Mouse (Mus musculus) liver, embryonic 11.5 days (tissue): ENCODE measurements around the gene Runx1. TPM values are rescaled to one million over a fixed set of nuclear protein-coding genes. Genes with fewer than 3 reads are reported as not detected.
A peak's percentile ranks its signal among the peaks of the same experiment; 100 is the strongest.

Source experiments
- ATAC-seq: fragments of 200-750 bp; cut with Nextera tagmentation; replicated peaks from 2 replicates; pipeline ENCODE4 v1.8.0; 2017; ENCODE audit warnings: moderate number of reproducible peaks, mild to moderate bottlenecking, moderate TSS enrichment, moderate library complexity; ENCODE audit not compliant: low FRiP score
- DNase-seq: peaks from one replicate; pipeline ENCODE4 v3.0.0-alpha.2; 2017; ENCODE audit warnings: low spot score
- H3K27ac ChIP-seq: fragments of 300-500 bp; sonication (generic); 2 replicates; pipeline ENCODE4 v1.5.1; 2014; ENCODE audit warnings: mild to moderate bottlenecking, low read depth, low read length, control low read depth
- H3K27me3 ChIP-seq: fragments of 300-500 bp; sonication (generic); replicated peaks from 2 replicates; pipeline ENCODE4 v1.6.1; 2014; ENCODE audit warnings: low read length, mixed read lengths; ENCODE audit not compliant: control insufficient read depth, insufficient read depth
- H3K36me3 ChIP-seq: fragments of 300-500 bp; sonication (generic); 2 replicates; pipeline ENCODE4 v1.6.1; 2014; ENCODE audit warnings: mild to moderate bottlenecking, low read length, moderate library complexity, mixed read lengths; ENCODE audit not compliant: control insufficient read depth, insufficient read depth
- H3K4me1 ChIP-seq: fragments of 300-500 bp; sonication (generic); replicated peaks from 2 replicates; pipeline ENCODE4 v1.6.1; 2014; ENCODE audit warnings: low read length, mixed read lengths; ENCODE audit not compliant: control insufficient read depth, insufficient read depth
- H3K4me2 ChIP-seq: fragments of 300-500 bp; sonication (generic); 2 replicates; pipeline ENCODE4 v1.6.1; 2014; ENCODE audit warnings: mild to moderate bottlenecking, control low read depth, moderate library complexity
- H3K4me3 ChIP-seq: fragments of 300-500 bp; sonication (generic); 2 replicates; pipeline ENCODE4 v1.5.1; 2014; ENCODE audit warnings: low read depth, low read length, control low read depth
- H3K9ac ChIP-seq: fragments of 300-500 bp; sonication (generic); 2 replicates; pipeline ENCODE4 v1.6.1; 2014; ENCODE audit warnings: low read depth, low read length, control low read depth
- H3K9me3 ChIP-seq: fragments of 300-500 bp; sonication (generic); 2 replicates; pipeline ENCODE4 v1.6.1; 2016; ENCODE audit warnings: low read length, inconsistent platforms, mixed read lengths; ENCODE audit not compliant: control insufficient read depth
- WGBS: fragments of 180-500 bp; shearing (Covaris S2); extraction: QIAGEN DNeasy Blood & Tissue Kit; methylation state at CpG from one replicate; pipeline ENCODE4 v1.1.7; 2014; 5-methylcytosine and 5-hydroxymethylcytosine counted together
- polyA plus RNA-seq: library from polyadenylated mRNA; unstranded; fragments of >200 nt; fragmentation: Nextera tagmentation; extraction: Ambion mirVana; gene quantifications from 2 replicates; pipeline ENCODE4 v1.2.1, GENCODE M21; 2014

The Runx1 gene
- polyA plus RNA-seq, 1 experiment from 2014 or later: 23.4 TPM

DNA sequence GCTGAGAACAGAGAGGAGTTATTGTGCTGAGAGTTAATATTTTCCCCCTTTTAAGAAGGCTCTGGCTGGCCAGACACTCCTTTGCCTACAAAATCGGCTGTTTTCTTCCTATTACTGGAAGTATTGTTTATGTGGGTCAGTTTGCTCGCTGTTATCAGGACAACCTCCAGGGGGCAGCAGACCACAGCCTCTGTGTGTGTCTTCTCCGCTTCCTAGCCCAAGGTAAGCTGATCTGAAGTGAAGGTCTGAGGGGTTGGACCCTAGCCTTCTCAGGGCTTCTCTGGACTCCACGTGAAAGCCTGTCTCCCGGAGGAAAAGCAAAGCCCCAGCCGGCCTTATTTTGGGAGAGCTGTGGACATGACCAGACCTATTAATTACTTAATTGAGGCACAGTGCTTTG, 260.2 kb downstream of the Runx1 start:
- Histone ChIP-seq H3K27me3 (peaks cover 4% of the 10 kb centered on the region; the same call in 1 of the 2 replicates), H3K4me1 (peaks cover 3% of the 10 kb centered on the region; the same call in 1 of the 2 replicates), H3K9ac (no peak overlapping the region), H3K4me3 (no peak overlapping the region), H3K27ac (no peak overlapping the region), H3K36me3 (no peaks in the 10 kb centered on the region), H3K9me3 (no peaks in the 10 kb centered on the region), H3K4me2 (no peak overlapping the region)
- peak; percentile 45; the same call in 1 of the 2 replicates for ATAC-seq
- DNase-seq: peak; percentile 76
- 4% methylated on average over 6 of the region's 6 CpGs for WGBS

DNA sequence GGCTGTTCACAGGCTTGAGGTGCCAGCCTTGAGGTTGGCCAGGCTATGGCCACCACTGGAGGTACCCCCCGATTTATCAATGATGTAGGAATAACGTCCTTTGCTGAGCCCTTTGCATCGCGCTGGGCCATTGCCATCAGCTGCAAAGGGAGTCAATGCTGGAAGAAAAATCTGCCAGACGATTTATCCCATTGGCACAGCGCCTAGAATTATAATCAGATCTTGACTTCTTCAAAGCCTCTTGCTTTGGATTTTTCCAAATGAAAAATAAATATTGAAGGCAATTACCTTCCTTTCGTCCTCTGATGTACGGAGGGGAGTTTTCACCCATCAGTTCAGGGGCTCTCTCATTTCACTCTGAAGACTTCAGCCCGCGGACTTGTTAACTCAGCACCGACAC, 260.7 kb downstream of the Runx1 start:
- DNase-seq: no peak
- Histone ChIP-seq H3K27ac (no peak overlapping the region), H3K4me1 (peaks cover 3% of the 10 kb centered on the region; the same call in 1 of the 2 replicates), H3K27me3 (peaks cover 4% of the 10 kb centered on the region; the same call in 1 of the 2 replicates), H3K4me3 (no peak overlapping the region), H3K36me3 (no peaks in the 10 kb centered on the region), H3K9me3 (no peaks in the 10 kb centered on the region), H3K9ac (no peak overlapping the region), H3K4me2 (no peak overlapping the region)
- no peak for ATAC-seq
- WGBS: 70% methylated on average over 11 of the region's 11 CpGs

DNA sequence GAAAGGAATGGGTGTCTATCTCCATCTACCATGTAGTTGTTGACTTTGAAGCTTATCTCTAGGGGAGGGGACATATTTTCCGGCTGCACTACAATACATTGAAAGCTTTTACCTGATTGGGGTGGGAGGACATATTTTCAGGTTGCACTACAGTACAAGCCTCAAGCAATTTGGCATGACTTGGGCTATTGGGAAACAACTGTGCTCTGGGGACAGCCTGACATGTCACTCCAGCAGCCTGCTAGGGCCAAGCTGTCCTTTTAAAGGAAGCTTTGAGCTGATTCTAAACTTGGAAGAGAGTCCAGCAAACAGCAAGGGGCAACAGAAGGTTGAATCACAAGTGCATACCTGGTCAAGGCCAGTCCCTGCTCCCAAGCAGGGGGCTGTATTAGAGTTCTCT, 270.9 kb downstream of the Runx1 start:
- ATAC-seq (no peak), DNase-seq (no peak)
- 55% methylated on average over 1 of the region's 1 CpGs for WGBS
- Histone ChIP-seq H3K9ac (no peak overlapping the region), H3K9me3 (no peaks in the 10 kb centered on the region), H3K36me3 (no peaks in the 10 kb centered on the region), H3K4me2 (no peak overlapping the region), H3K4me1 (no peaks in the 10 kb centered on the region), H3K27ac (no peak overlapping the region), H3K4me3 (no peak overlapping the region), H3K27me3 (peaks cover 8% of the 10 kb centered on the region; the same call in 1 of the 2 replicates)

DNA sequence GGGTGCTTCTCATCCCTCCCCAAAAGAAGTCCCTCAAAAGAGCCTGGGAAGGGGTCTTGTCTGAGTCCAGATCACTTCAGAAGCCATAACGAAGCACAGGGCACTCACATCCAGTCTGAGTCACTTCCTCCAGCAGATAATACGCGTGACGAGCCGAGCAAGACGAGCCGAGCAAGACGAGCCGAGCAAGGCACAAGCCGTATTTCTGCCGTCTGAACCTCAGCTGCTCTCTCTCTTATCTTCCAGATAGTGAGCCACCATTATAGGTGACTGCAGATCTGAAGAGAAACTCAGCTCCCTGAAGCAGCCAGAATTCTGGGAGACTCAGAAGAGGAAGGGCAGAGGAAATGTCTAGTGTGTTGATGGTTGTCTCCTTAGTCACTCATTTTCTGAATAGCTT, 273.1 kb downstream of the Runx1 start:
- H3K4me2 ChIP-seq: no peak overlapping the region

GRCm38 (mm10) chr16:92552106-92552382, 273.9 kb downstream of the Runx1 start:
- Histone ChIP-seq H3K4me2 (no peak overlapping the region), H3K27me3 (peaks cover 8% of the 10 kb centered on the region; the same call in 1 of the 2 replicates), H3K9ac (no peak overlapping the region), H3K36me3 (no peaks in the 10 kb centered on the region), H3K27ac (no peak overlapping the region), H3K9me3 (no peaks in the 10 kb centered on the region), H3K4me3 (no peak overlapping the region), H3K4me1 (no peaks in the 10 kb centered on the region)
- 71% methylated on average over 9 of the region's 9 CpGs for WGBS
- DNase-seq: no peak
- ATAC-seq: no peak

More for the DNA sequence above, 273.1 kb downstream of the Runx1 start:
- Histone ChIP-seq H3K27ac (no peak overlapping the region), H3K9ac (no peak overlapping the region), H3K4me1 (no peaks in the 10 kb centered on the region), H3K27me3 (peaks cover 8% of the 10 kb centered on the region; the same call in 1 of the 2 replicates), H3K4me3 (no peak overlapping the region), H3K36me3 (no peaks in the 10 kb centered on the region), H3K9me3 (no peaks in the 10 kb centered on the region)
- ATAC-seq (no peak), DNase-seq (no peak)
- 31% methylated on average over 11 of the region's 11 CpGs for WGBS
